Mouse (Mus musculus): Measurements from ENCODE around the gene Tgfbr3l.
"Not testable (repeated sequence)": the region's sequence is repeated elsewhere in the genome, so short reads cannot be mapped to it uniquely, and the experiment has no call there.

Tgfbr3l gene

GRCm38 (mm10) chr8:4237814-4238433 lies 10.1 kb upstream of the Tgfbr3l start:
- DNase-seq (ENCODE audit: low read depth, low spot score) = no peak

GRCm38 (mm10) chr8:4238434-4239192 lies 9.4 kb upstream of the Tgfbr3l start, which contains the start of the genes Map2k7 and Gm49320:
TSS of gene Map2k7 (plus strand) at chr8:4238740.
TSS of gene Gm49320 (plus strand) at chr8:4238865.
- peak; percentile 100 for DNase-seq (ENCODE audit: low read depth, low spot score)

- peak; percentile 44 for DNase-seq (ENCODE audit: low read depth, low spot score)
Observed at GRCm38 (mm10) chr8:4239193-4239890, 8.7 kb upstream of the Tgfbr3l start.

- DNase-seq (ENCODE audit: low read depth, low spot score) = no peak
Observed at GRCm38 (mm10) chr8:4245061-4245460, 3.0 kb upstream of the Tgfbr3l start.

- no peak for DNase-seq (ENCODE audit: low read depth, low spot score)
Observed at GRCm38 (mm10) chr8:4245737-4246136, 2.3 kb upstream of the Tgfbr3l start.

GRCm38 (mm10) chr8:4247241-4247640 lies 773 bp upstream of the Tgfbr3l start:
- DNase-seq (ENCODE audit: low read depth, low spot score) = no peak

GRCm38 (mm10) chr8:4249213-4249612 lies 1.2 kb downstream of the Tgfbr3l start:
- DNase-seq (ENCODE audit: low read depth, low spot score) = no peak

- peak; percentile 93 for DNase-seq (ENCODE audit: low read depth, low spot score)
Observed at GRCm38 (mm10) chr8:4250306-4250970, 2.4 kb downstream of the Tgfbr3l start.

- DNase-seq (ENCODE audit: low read depth, low spot score) = peak; percentile 87
Observed at GRCm38 (mm10) chr8:4252116-4252760, 4.2 kb downstream of the Tgfbr3l start.

- peak; percentile 99 for DNase-seq (ENCODE audit: low read depth, low spot score)
Observed at GRCm38 (mm10) chr8:4252934-4253841, 5.2 kb downstream of the Tgfbr3l start, which contains the start of gene Snapc2. TSS of gene Snapc2 (plus strand) at chr8:4253080.

- DNase-seq (ENCODE audit: low read depth, low spot score) = peak; percentile 95
Observed at GRCm38 (mm10) chr8:4254001-4254400, 6.0 kb downstream of the Tgfbr3l start.

GRCm38 (mm10) chr8:4255471-4255870 lies 7.5 kb downstream of the Tgfbr3l start:
- not testable (repeated sequence) for DNase-seq (ENCODE audit: low read depth, low spot score)

GRCm38 (mm10) chr8:4256911-4257310 lies 8.9 kb downstream of the Tgfbr3l start:
- DNase-seq (ENCODE audit: low read depth, low spot score) = no peak

GRCm38 (mm10) chr8:4257350-4257749 lies 9.3 kb downstream of the Tgfbr3l start:
- DNase-seq (ENCODE audit: low read depth, low spot score) = no peak

- DNase-seq (ENCODE audit: low read depth, low spot score) = peak; percentile 89
Observed at GRCm38 (mm10) chr8:4258233-4258632, 10.2 kb downstream of the Tgfbr3l start.

GRCm38 (mm10) chr8:4258678-4259077 lies 10.7 kb downstream of the Tgfbr3l start:
- DNase-seq (ENCODE audit: low read depth, low spot score) = no peak

GRCm38 (mm10) chr8:4259125-4259804 lies 11.3 kb downstream of the Tgfbr3l start, which contains the start of gene Ctxn1:
TSS of gene Ctxn1 (minus strand) at chr8:4259274.
- peak; percentile 96 for DNase-seq (ENCODE audit: low read depth, low spot score)

GRCm38 (mm10) chr8:4259805-4260170 lies 11.8 kb downstream of the Tgfbr3l start:
- no peak for DNase-seq (ENCODE audit: low read depth, low spot score)

- no peak for DNase-seq (ENCODE audit: low read depth, low spot score)
Observed at GRCm38 (mm10) chr8:4263105-4263791, 15.2 kb downstream of the Tgfbr3l start.
